Mouse (Mus musculus) limb, embryonic 15.5 days (tissue): ENCODE data around the gene Pbx1. TPM values are rescaled to one million over a fixed set of nuclear protein-coding genes. Genes with fewer than 3 reads are reported as not detected.
"Not testable (repeated sequence)": the region's sequence is repeated elsewhere in the genome, so short reads cannot be mapped to it uniquely, and the experiment has no call there.

Experiments
- ATAC-seq: fragments of 200-750 bp; cut with Nextera tagmentation; 2 replicates; pipeline ENCODE4 v1.8.0; 2017; ENCODE audit warnings: low read depth, moderate TSS enrichment; ENCODE audit not compliant: insufficient number of reproducible peaks, low FRiP score, low TSS enrichment
- H3K27ac ChIP-seq: fragments of 300-500 bp; sonication (generic); 2 replicates; pipeline ENCODE4 v1.5.1; 2015; ENCODE audit warnings: moderate library complexity, mild to moderate bottlenecking, inconsistent platforms
- H3K27me3 ChIP-seq: fragments of 300-500 bp; sonication (generic); 2 replicates; pipeline ENCODE4 v1.6.1; 2015; ENCODE audit warnings: inconsistent platforms
- H3K36me3 ChIP-seq: fragments of 300-500 bp; sonication (generic); 2 replicates; pipeline ENCODE4 v1.6.1; 2015; ENCODE audit warnings: inconsistent platforms
- H3K4me1 ChIP-seq: fragments of 300-500 bp; sonication (generic); 2 replicates; pipeline ENCODE4 v1.6.1; 2015; ENCODE audit warnings: inconsistent platforms
- H3K4me2 ChIP-seq: fragments of 300-500 bp; sonication (generic); 2 replicates; pipeline ENCODE4 v1.6.1; 2015; ENCODE audit warnings: mild to moderate bottlenecking, inconsistent platforms
- H3K4me3 ChIP-seq: fragments of 300-500 bp; sonication (generic); 2 replicates; pipeline ENCODE4 v1.5.1; 2015; ENCODE audit warnings: mild to moderate bottlenecking, inconsistent platforms
- H3K9ac ChIP-seq: fragments of 300-500 bp; sonication (generic); 2 replicates; pipeline ENCODE4 v1.6.1; 2015; ENCODE audit warnings: inconsistent platforms
- H3K9me3 ChIP-seq: fragments of 300-500 bp; sonication (generic); 2 replicates; pipeline ENCODE4 v1.6.1; 2016; ENCODE audit warnings: inconsistent platforms
- WGBS: fragments of 180-500 bp; shearing (Covaris S2); methylation state at CpG from one replicate; pipeline ENCODE4 v1.1.7; 2015; 5-methylcytosine and 5-hydroxymethylcytosine counted together
- polyA plus RNA-seq: library from polyadenylated mRNA; unstranded; fragments of >200 nt; fragmentation: Nextera tagmentation; extraction: Ambion mirVana; gene quantifications from 2 replicates; pipeline ENCODE4 v1.2.1, GENCODE M21; 2015

Pbx1 gene
- 18.6 and 25.5 TPM in 2 replicates for polyA plus RNA-seq

- ATAC-seq: not testable (repeated sequence)
Measured at GRCm38 (mm10) chr1:168432232-168432280, at the start of gene Pbx1. Gene Pbx1 (minus strand): TSS chr1:168432270.

GRCm38 (mm10) chr1:168479626-168480025 is 47.6 kb upstream of the Pbx1 start:
- Histone ChIP-seq H3K4me1 (peaks cover 16% of the 10 kb centered on the region), H3K9ac (no peak overlapping the region), H3K36me3 (no peaks in the 10 kb centered on the region), H3K27me3 (no peaks in the 10 kb centered on the region; the same call in 1 of the 2 replicates), H3K4me3 (no peak overlapping the region), H3K27ac (no peak overlapping the region), H3K9me3 (no peaks in the 10 kb centered on the region), H3K4me2 (no peak overlapping the region)
- no peak for ATAC-seq
- WGBS: 70% methylated on average over 8 of the region's 8 CpGs

More at GRCm38 (mm10) chr1:168432232-168432280, at the start of gene Pbx1:
- Histone ChIP-seq H3K9ac (peak within 1 kb of the TSS; percentile 67), H3K4me3 (peak within 1 kb of the TSS; percentile 73), H3K4me2 (peak within 1 kb of the TSS; percentile 51), H3K27ac (peak within 1 kb of the TSS; percentile 96)
- H3K4me1 ChIP-seq, H3K27me3 ChIP-seq, H3K9me3 ChIP-seq, H3K36me3 ChIP-seq: not testable (repeated sequence)

GRCm38 (mm10) chr1:168478829-168479228 is 46.8 kb upstream of the Pbx1 start:
- no peak overlapping the region for H3K9ac ChIP-seq
- no peak overlapping the region for H3K4me3 ChIP-seq
- H3K9me3 ChIP-seq: no peaks in the 10 kb centered on the region
- H3K36me3 ChIP-seq: no peaks in the 10 kb centered on the region
- H3K4me2 ChIP-seq: no peak overlapping the region
- H3K27me3 ChIP-seq: no peaks in the 10 kb centered on the region; the same call in 1 of the 2 replicates
- 81% methylated on average over 2 of the region's 2 CpGs for WGBS
- H3K27ac ChIP-seq: no peak overlapping the region
- H3K4me1 ChIP-seq: peaks cover 19% of the 10 kb centered on the region
- ATAC-seq: no peak

- peaks cover 25% of the 10 kb centered on the region for H3K4me1 ChIP-seq
- 59% methylated on average over 3 of the region's 3 CpGs for WGBS
- no peaks in the 10 kb centered on the region for H3K36me3 ChIP-seq
- H3K4me3 ChIP-seq: no peak overlapping the region
- H3K27me3 ChIP-seq: no peaks in the 10 kb centered on the region
- H3K27ac ChIP-seq: peak overlapping the region; percentile 4; the same call in 1 of the 2 replicates
- no peak overlapping the region for H3K4me2 ChIP-seq
- ATAC-seq: no peak
- H3K9me3 ChIP-seq: no peaks in the 10 kb centered on the region
- H3K9ac ChIP-seq: no peak overlapping the region
Measured at GRCm38 (mm10) chr1:168476917-168477316, 44.8 kb upstream of the Pbx1 start.

- no peaks in the 10 kb centered on the region for H3K36me3 ChIP-seq
- H3K9ac ChIP-seq: no peak overlapping the region
- H3K4me2 ChIP-seq: no peak overlapping the region
- no peaks in the 10 kb centered on the region for H3K27me3 ChIP-seq
- WGBS: 52% methylated on average over 14 of the region's 14 CpGs
- H3K9me3 ChIP-seq: no peaks in the 10 kb centered on the region
- H3K4me1 ChIP-seq: peaks cover 25% of the 10 kb centered on the region
- 0 out of 2 replicates have a peak, but pooled peaks have one; percentile 35 for ATAC-seq
- peak overlapping the region; percentile 24; the same call in 1 of the 2 replicates for H3K27ac ChIP-seq
- no peak overlapping the region for H3K4me3 ChIP-seq
Measured at GRCm38 (mm10) chr1:168476216-168476897, 44.3 kb upstream of the Pbx1 start.

GRCm38 (mm10) chr1:168475579-168476208 is 43.6 kb upstream of the Pbx1 start:
- Histone ChIP-seq H3K27me3 (no peaks in the 10 kb centered on the region), H3K27ac (peak overlapping the region; percentile 24; the same call in 1 of the 2 replicates), H3K4me2 (no peak overlapping the region), H3K9ac (no peak overlapping the region), H3K4me1 (peaks cover 25% of the 10 kb centered on the region), H3K9me3 (no peaks in the 10 kb centered on the region), H3K4me3 (no peak overlapping the region), H3K36me3 (no peaks in the 10 kb centered on the region)
- ATAC-seq: no peak
- 61% methylated on average over 17 of the region's 17 CpGs for WGBS

- Histone ChIP-seq H3K27ac (no peak overlapping the region; the same call in 1 of the 2 replicates), H3K36me3 (no peaks in the 10 kb centered on the region), H3K27me3 (no peaks in the 10 kb centered on the region), H3K4me1 (peaks cover 25% of the 10 kb centered on the region), H3K4me3 (no peak overlapping the region), H3K9me3 (no peaks in the 10 kb centered on the region), H3K4me2 (no peak overlapping the region; the same call in 1 of the 2 replicates), H3K9ac (no peak overlapping the region)
- ATAC-seq: no peak
- 56% methylated on average over 12 of the region's 12 CpGs for WGBS
Measured at GRCm38 (mm10) chr1:168473255-168474069, 41.4 kb upstream of the Pbx1 start.

- H3K4me3 ChIP-seq: no peak overlapping the region
- H3K9me3 ChIP-seq: no peaks in the 10 kb centered on the region
- H3K27ac ChIP-seq: no peak overlapping the region; the same call in 1 of the 2 replicates
- no peak overlapping the region for H3K4me2 ChIP-seq
- ATAC-seq: no peak
- H3K36me3 ChIP-seq: no peaks in the 10 kb centered on the region
- no peak overlapping the region for H3K9ac ChIP-seq
- 62% methylated on average over 6 of the region's 6 CpGs for WGBS
- H3K27me3 ChIP-seq: no peaks in the 10 kb centered on the region
- H3K4me1 ChIP-seq: peaks cover 25% of the 10 kb centered on the region
Measured at GRCm38 (mm10) chr1:168472545-168473254, 40.6 kb upstream of the Pbx1 start.

- Histone ChIP-seq H3K4me1 (peaks cover 3% of the 10 kb centered on the region; the same call in 1 of the 2 replicates), H3K4me3 (no peak overlapping the region), H3K36me3 (no peaks in the 10 kb centered on the region), H3K4me2 (no peak overlapping the region), H3K9ac (no peak overlapping the region), H3K27ac (no peak overlapping the region), H3K9me3 (no peaks in the 10 kb centered on the region), H3K27me3 (peaks cover 3% of the 10 kb centered on the region; the same call in 1 of the 2 replicates)
- WGBS: 94% methylated on average over 1 of the region's 1 CpGs
- no peak for ATAC-seq
Measured at GRCm38 (mm10) chr1:168459426-168459825, 27.4 kb upstream of the Pbx1 start.

GRCm38 (mm10) chr1:168457191-168457747 is 25.2 kb upstream of the Pbx1 start:
- 40% methylated on average over 7 of the region's 7 CpGs for WGBS
- no peak for ATAC-seq
- H3K36me3 ChIP-seq: no peaks in the 10 kb centered on the region

GRCm38 (mm10) chr1:168455178-168455577 is 23.1 kb upstream of the Pbx1 start:
- Histone ChIP-seq H3K27me3 (peaks cover 3% of the 10 kb centered on the region; the same call in 1 of the 2 replicates), H3K27ac (no peak overlapping the region), H3K4me2 (no peak overlapping the region), H3K4me1 (peaks cover 3% of the 10 kb centered on the region; the same call in 1 of the 2 replicates), H3K9ac (no peak overlapping the region), H3K36me3 (no peaks in the 10 kb centered on the region), H3K9me3 (no peaks in the 10 kb centered on the region), H3K4me3 (no peak overlapping the region)
- ATAC-seq: no peak
- 43% methylated on average over 8 of the region's 8 CpGs for WGBS

More at GRCm38 (mm10) chr1:168457191-168457747, 25.2 kb upstream of the Pbx1 start:
- no peaks in the 10 kb centered on the region for H3K9me3 ChIP-seq
- no peak overlapping the region for H3K9ac ChIP-seq
- no peak overlapping the region for H3K4me3 ChIP-seq
- H3K27me3 ChIP-seq: peaks cover 3% of the 10 kb centered on the region; the same call in 1 of the 2 replicates
- no peak overlapping the region for H3K27ac ChIP-seq
- no peak overlapping the region for H3K4me2 ChIP-seq
- H3K4me1 ChIP-seq: peaks cover 3% of the 10 kb centered on the region; the same call in 1 of the 2 replicates
